Mouse (Mus musculus) spleen, postnatal 36 days (tissue): ENCODE data around the gene Mrgpra1.
"Not testable (repeated sequence)": the region's sequence is repeated elsewhere in the genome, so short reads cannot be mapped to it uniquely, and the experiment has no call there.

Experiments used
- DNase-seq, 2 experiments: peaks; one replicate each; pipeline ENCODE4 v3.0.0; 2022; ENCODE audit warnings: low spot score in 2 of 2, mixed read lengths in 1 of 2

The Mrgpra1 gene

DNA sequence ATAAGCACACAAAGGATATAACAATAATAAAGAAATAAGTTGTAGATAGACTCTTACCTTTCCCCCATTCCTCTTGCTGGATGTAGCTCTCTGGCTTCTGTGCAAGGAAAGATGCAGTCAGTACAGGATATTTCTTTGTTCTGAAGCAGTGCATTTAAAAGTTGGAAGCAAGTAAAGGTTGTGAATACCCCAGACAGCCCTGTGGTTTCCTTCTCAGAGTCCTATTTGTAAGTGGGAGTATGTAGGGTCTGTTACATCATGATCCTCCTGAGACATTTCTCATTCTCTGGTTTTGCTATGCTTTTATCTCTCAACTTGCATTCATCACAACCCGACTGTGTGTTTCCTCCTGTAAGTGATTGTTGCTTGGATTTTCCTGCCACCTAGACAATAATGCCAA lies at the start of gene Mrgpra1:
Mrgpra1 (minus strand) TSS at position 101 of the 400 bp plus-strand sequence.
- DNase-seq: no peak

DNA sequence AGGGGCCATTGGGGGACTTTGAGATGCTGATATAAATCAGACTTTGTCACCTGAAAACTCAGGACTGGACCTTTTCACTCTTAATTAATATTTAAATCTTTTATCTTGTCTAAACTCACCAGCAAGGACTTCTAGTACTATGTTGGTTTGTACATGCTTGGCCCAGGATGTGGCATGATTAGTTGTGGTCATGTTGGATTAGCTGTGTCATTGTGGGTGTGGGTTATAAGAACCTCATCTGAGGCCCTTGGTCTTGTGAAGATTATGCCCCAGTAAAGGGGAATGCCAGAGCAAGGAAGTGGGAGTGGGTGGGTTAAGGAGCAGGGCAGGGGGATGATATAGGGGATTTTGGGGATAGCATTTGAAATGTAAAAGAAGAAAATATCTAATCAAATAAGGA lies 47.1 kb upstream of the Mrgpra1 start:
- DNase-seq: no peak

DNA sequence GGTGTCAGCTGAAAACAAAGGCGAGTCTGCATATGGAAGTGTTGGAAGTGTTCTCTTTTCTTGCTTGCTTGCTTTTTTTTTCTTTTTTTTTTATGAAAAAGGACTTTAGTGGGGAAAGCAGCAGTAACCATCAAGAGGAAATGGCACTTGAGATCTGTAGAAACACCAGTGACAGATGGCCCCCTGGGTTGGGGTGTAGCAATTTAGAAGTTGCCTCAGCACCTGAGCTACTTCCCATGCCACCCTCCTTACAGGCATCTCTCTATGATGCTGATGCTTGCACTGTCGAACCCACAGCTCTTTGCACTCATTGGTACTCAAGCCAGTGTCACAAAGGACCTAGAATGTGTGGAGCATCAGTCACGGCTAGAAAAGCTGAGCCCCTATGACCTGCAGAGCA lies 5.6 kb downstream of the Mrgpra1 start:
- DNase-seq: no peak

DNA sequence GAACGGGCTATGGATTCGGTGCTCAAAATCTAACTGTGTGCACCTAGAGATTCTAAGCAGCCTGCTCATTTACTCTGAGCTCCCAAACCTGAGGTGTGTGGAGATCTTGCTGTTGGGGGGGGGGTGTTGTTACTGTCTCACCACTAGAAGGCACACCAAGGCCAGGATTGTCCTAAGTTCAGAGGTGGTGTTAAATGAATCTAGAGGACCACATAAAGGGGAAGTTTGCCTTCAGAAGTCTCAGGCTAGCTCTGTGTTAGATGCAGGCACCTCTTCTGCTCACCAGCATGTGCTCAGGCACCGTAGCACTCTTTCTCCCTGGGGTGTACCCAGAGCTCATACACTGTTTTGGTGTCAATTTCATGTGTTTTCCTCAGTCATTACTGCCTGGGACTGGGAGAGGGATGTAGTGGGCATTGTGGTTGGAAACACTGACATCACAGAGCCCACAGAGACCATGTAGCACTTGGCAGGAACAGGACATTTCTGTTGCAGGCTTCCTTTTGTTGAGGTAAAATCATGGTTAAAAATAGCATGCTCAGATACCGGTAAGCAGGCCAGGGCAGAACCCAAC lies 8.0 kb downstream of the Mrgpra1 start:
- no peak for DNase-seq

DNA sequence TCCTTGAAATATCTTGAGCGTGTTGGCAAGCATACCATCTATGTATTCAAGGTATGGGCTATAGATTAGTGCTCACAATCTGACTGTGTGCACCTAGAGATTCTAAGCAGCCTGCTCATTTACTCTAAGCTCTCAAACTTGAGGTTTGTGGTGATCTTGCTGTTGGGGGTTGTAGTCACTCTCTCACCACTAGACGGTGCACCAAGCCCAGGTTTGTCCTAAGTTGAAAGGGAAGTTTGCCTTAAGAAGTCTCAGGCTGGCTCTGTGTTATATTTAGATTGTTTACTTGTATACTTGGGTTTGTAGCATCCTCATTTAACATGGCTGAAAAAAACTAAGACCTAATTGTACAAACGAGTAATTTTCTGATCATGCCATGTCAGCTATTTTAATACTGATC lies 12.2 kb downstream of the Mrgpra1 start:
- DNase-seq: not testable (repeated sequence)

DNA sequence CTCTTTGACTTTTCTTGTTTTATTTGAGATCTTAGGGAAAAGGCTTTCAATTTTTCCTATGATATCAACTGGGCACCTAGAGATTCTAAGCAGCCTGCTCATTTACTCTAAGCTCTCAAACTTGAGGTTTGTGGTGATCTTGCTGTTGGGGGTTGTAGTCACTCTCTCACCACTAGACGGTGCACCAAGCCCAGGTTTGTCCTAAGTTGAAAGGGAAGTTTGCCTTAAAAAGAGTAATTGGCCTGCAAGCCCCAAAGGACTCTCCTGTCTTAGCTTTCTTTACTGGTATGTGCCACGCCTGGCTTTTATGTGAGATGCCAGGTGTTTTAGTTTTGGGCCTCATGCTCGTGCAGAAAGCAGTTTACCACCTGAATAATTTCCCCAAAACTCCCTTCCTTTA lies 12.7 kb downstream of the Mrgpra1 start:
- DNase-seq: not testable (repeated sequence)

DNA sequence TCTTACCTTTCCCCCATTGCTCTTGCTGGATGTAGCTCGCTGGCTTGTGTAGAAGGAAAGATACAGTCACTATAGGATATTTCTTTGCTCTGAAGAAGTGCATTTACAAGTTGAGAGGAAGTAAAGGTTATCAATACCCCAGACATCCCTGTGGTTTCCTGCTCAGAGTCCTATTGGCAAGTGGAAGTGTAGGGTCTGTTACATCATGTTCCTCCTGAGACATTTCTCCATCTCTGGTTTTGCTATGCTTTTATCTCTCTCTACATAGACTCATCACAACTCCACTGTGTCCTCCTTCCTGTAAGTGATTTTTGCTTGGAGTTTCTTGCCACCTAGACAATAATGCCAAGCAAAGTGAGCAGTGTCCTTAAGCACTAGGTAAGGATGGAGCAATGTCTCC lies 35.7 kb downstream of the Mrgpra1 start:
- no peak for DNase-seq

DNA sequence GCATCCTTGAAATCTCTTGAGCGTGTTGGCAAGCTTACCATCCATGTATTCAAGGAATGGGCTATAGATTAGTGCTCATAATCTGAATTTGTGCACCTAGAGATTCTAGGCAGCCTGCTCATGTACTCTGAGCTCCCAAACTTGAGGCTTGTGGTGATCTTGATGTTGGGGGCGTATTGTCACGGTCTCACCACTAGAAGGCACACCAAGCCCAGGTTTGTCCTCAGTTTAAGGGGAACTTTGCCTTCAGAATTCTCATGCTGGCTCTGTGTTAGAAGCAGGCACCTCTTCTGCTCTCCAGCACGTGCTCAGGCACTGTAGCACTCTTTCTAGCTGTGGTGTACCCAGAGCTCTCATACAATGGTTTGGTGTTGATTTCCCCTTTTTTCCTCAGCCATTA lies 41.8 kb downstream of the Mrgpra1 start:
- DNase-seq: no peak

DNA sequence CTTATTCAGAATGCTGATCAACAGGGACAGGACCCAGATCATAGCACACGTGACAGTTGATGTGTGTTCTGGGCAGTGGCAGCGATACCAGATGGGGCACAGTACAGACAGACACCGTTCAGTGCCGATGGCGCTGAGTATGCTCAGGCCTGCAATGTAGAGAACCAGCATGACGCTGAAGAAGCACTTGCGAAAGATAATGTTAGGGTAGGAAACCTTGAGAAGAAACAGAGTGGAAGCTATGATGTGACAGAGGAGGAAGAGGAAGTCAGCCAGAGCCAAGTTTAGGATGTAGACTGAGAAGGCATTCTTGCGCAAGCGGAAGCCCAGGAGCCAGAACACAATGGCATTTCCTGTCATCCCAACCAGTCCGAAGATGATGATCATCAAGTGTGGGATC lies 44.2 kb downstream of the Mrgpra1 start:
- no peak for DNase-seq

DNA sequence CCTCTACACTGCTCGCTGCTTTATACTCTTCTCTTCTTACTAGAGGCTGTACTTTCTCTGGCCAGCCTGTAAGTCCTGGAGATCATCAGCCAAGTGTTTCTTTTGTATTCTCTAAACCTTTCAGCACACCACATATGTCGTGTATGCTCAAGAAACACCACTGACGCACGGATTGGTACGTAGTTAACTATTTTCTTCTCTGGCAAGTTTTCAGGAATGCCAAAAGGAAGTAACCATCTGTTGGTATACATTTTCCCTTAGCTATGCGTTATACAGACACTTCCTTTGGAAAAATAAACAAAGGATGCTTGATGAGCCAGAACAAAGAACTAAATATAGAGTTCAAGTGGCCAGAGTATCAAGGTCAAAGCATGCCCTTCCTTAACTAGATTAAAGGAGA lies 49.4 kb downstream of the Mrgpra1 start:
- DNase-seq: not testable (repeated sequence)

DNA sequence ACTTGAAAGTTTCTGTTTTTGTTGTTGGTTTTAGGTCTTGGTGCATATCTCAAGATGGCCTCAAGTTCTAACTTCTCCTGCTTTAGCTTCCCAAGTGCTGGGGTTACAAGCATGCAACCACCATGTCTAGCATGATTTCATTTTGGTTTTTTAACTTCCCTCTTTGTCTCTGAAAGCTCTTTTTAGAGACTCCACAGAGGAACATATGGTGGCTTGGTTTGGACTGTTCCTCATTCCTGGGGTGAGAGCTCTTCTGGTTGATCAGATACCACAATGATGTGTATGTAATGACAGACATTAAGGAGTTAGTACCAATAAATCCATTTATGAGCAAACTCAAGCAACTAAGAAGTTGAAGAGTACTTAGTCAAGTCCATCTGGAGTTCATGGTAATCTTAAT lies 54.4 kb downstream of the Mrgpra1 start:
- not testable (repeated sequence) for DNase-seq
